8 mouse cellular contexts compared by ENCODE assay signal in genomic region chr5:151154780-151155179, GRCm38 (mm10).
DNase-seq lines count a peak whose midpoint lies in the region; ATAC-seq lines count a peak whose summit lies in the region.

No protein-coding gene starts in this region.

- ATAC-seq in embryonic facial prominence, embryonic 12.5 days (ENCODE audit: insufficient number of reproducible peaks, insufficient read depth, low FRiP score, low TSS enrichment) = 0 out of 2 replicates have a peak, but pooled peaks have one; percentile 60
- peak; percentile 85 for ATAC-seq in intestine, embryonic 16.5 days

- H3K9ac ChIP-seq in embryonic facial prominence, embryonic 12.5 days = no peak overlapping the region
- H3K9ac ChIP-seq in intestine, embryonic 16.5 days (ENCODE audit: low read depth, low read length) = no peak overlapping the region

- H3K4me3 ChIP-seq in embryonic facial prominence, embryonic 12.5 days = no peak overlapping the region
- no peak overlapping the region for H3K4me3 ChIP-seq in intestine, embryonic 16.5 days (ENCODE audit: low read length)

- H3K27me3 ChIP-seq in embryonic facial prominence, embryonic 12.5 days = no peaks in the 10 kb centered on the region
- H3K27me3 ChIP-seq in intestine, embryonic 16.5 days (replicated peaks; ENCODE audit: control insufficient read depth, insufficient read depth, low read length) = no peaks in the 10 kb centered on the region

- no peak overlapping the region for H3K4me2 ChIP-seq in embryonic facial prominence, embryonic 12.5 days (replicated peaks)
- H3K4me2 ChIP-seq in intestine, embryonic 16.5 days (ENCODE audit: low read depth, low read length) = no peak overlapping the region

- H3K9me3 ChIP-seq in embryonic facial prominence, embryonic 12.5 days = no peaks in the 10 kb centered on the region
- no peaks in the 10 kb centered on the region for H3K9me3 ChIP-seq in intestine, embryonic 16.5 days (ENCODE audit: control insufficient read depth, low read length)

- peaks cover 13% of the 10 kb centered on the region for H3K4me1 ChIP-seq in embryonic facial prominence, embryonic 12.5 days
- peaks cover 12% of the 10 kb centered on the region for H3K4me1 ChIP-seq in intestine, embryonic 16.5 days (ENCODE audit: control insufficient read depth, insufficient read depth, low read length)

- H3K27ac ChIP-seq in embryonic facial prominence, embryonic 12.5 days = 0 out of 2 replicates have a peak overlapping the region, but pooled peaks have one; percentile 46
- H3K27ac ChIP-seq in intestine, embryonic 16.5 days (ENCODE audit: low read length) = no peak overlapping the region

- no peaks in the 10 kb centered on the region for H3K36me3 ChIP-seq in embryonic facial prominence, embryonic 12.5 days
- H3K36me3 ChIP-seq in intestine, embryonic 16.5 days (ENCODE audit: control insufficient read depth, insufficient read depth, low read length) = no peaks in the 10 kb centered on the region

- 26% methylated on average over 3 of the region's 3 CpGs for WGBS in embryonic facial prominence, embryonic 12.5 days
- 27% methylated on average over 3 of the region's 3 CpGs for WGBS in intestine, embryonic 16.5 days

- DNase-seq in adrenal gland, postnatal 14 days = peak; percentile 53
- no peak for DNase-seq in adrenal gland, postnatal 25 days
- DNase-seq in lung, postnatal 10 days = peak; percentile 81
- no peak for DNase-seq in thymus, postnatal 10 days (ENCODE audit: low spot score in 2 of 2)
- DNase-seq in frontal cortex, postnatal 36 days (ENCODE audit: low spot score in 2 of 2) = no peak
- DNase-seq in spleen, postnatal 14 days (ENCODE audit: low spot score in 2 of 2) = no peak

Comparison
In these comparisons a context has a peak if more than half of its experiments do, and no peak if none do; other contexts are left out.
1. DNase-seq: peak in adrenal gland, postnatal 14 days (single experiment) and lung, postnatal 10 days (single experiment); none in adrenal gland, postnatal 25 days (single experiment), thymus, postnatal 10 days (0 of 2), frontal cortex, postnatal 36 days (0 of 2) and spleen, postnatal 14 days (0 of 2).